Mouse (Mus musculus) olfactory bulb, adult 2 months (tissue): ENCODE measurements around the gene Itgb7.

Source experiments
- CTCF ChIP-seq: fragments of 200-500 bp; IDR thresholded peaks from 2 replicates; pipeline ENCODE4 v1.5.1; 2012; ENCODE audit warnings: low read depth, mild to moderate bottlenecking, low read length, moderate library complexity; ENCODE audit not compliant: insufficient read depth
- POLR2A ChIP-seq: fragments of 200-500 bp; IDR thresholded peaks from 2 replicates; pipeline ENCODE4 v1.6.1; 2012; ENCODE audit warnings: mild to moderate bottlenecking, low read depth, low read length, moderate library complexity; ENCODE audit not compliant: insufficient read depth

- TF ChIP-seq CTCF (no peak), POLR2A (no peak; the same call in 1 of the 2 replicates)
These were observed 27.8 kb downstream of the Itgb7 start for GRCm38 (mm10) chr15:102203835-102204381.
